Mouse (Mus musculus): ENCODE data around the gene Dusp28. TPM values are rescaled to one million over a fixed set of nuclear protein-coding genes. Genes with fewer than 3 reads are reported as not detected.

Gene Dusp28
- polyA plus RNA-seq, 1 experiment: 45.5 TPM

- no peak for DNase-seq (ENCODE audit: extremely low spot score in 1 of 2, low spot score in 1 of 2)
These were observed 1.0 kb downstream of the Dusp28 start for GRCm38 (mm10) chr1:92907632-92908360.

- DNase-seq (ENCODE audit: extremely low spot score in 1 of 2, low spot score in 1 of 2): no peak
These were observed 1.9 kb downstream of the Dusp28 start for GRCm38 (mm10) chr1:92908664-92909063.

GRCm38 (mm10) chr1:92909068-92909467 lies 2.3 kb downstream of the Dusp28 start:
- DNase-seq (ENCODE audit: extremely low spot score in 1 of 2, low spot score in 1 of 2): no peak

- peak in 1 of 2 experiments; percentile 78 for DNase-seq (ENCODE audit: extremely low spot score in 1 of 2, low spot score in 1 of 2)
These were observed 3.6 kb downstream of the Dusp28 start, which contains the start of gene Rnpepl1 for GRCm38 (mm10) chr1:92910239-92910885. Rnpepl1 (plus strand) TSS chr1:92910783.

- DNase-seq (ENCODE audit: extremely low spot score in 1 of 2, low spot score in 1 of 2): peak in 1 of 2 experiments; percentile 72
These were observed 4.3 kb downstream of the Dusp28 start for GRCm38 (mm10) chr1:92910925-92911720.

GRCm38 (mm10) chr1:92911721-92912138 lies 4.9 kb downstream of the Dusp28 start:
- DNase-seq (ENCODE audit: extremely low spot score in 1 of 2, low spot score in 1 of 2): peak in 1 of 2 experiments; percentile 13

- no peak for DNase-seq (ENCODE audit: extremely low spot score in 1 of 2, low spot score in 1 of 2)
These were observed 5.5 kb downstream of the Dusp28 start for GRCm38 (mm10) chr1:92912286-92912685.

- DNase-seq (ENCODE audit: extremely low spot score in 1 of 2, low spot score in 1 of 2): no peak
These were observed 7.5 kb downstream of the Dusp28 start for GRCm38 (mm10) chr1:92914239-92914638.

GRCm38 (mm10) chr1:92914993-92915392 lies 8.2 kb downstream of the Dusp28 start:
- DNase-seq (ENCODE audit: extremely low spot score in 1 of 2, low spot score in 1 of 2): no peak

GRCm38 (mm10) chr1:92916725-92917124 lies 9.9 kb downstream of the Dusp28 start:
- DNase-seq (ENCODE audit: extremely low spot score in 1 of 2, low spot score in 1 of 2): no peak

GRCm38 (mm10) chr1:92919151-92919550 lies 12.4 kb downstream of the Dusp28 start:
- no peak for DNase-seq (ENCODE audit: extremely low spot score in 1 of 2, low spot score in 1 of 2)

- no peak for DNase-seq (ENCODE audit: extremely low spot score in 1 of 2, low spot score in 1 of 2)
These were observed 13.0 kb downstream of the Dusp28 start for GRCm38 (mm10) chr1:92919775-92920174.

- DNase-seq (ENCODE audit: extremely low spot score in 1 of 2, low spot score in 1 of 2): no peak
These were observed 13.9 kb downstream of the Dusp28 start for GRCm38 (mm10) chr1:92920474-92921200.

- DNase-seq (ENCODE audit: extremely low spot score in 1 of 2, low spot score in 1 of 2): no peak
These were observed 14.7 kb downstream of the Dusp28 start for GRCm38 (mm10) chr1:92921496-92921895.

GRCm38 (mm10) chr1:92930171-92930706 lies 23.5 kb downstream of the Dusp28 start:
- DNase-seq (ENCODE audit: extremely low spot score in 1 of 2, low spot score in 1 of 2): no peak

- no peak for DNase-seq (ENCODE audit: extremely low spot score in 1 of 2, low spot score in 1 of 2)
These were observed 26.8 kb downstream of the Dusp28 start for GRCm38 (mm10) chr1:92933611-92934010.

GRCm38 (mm10) chr1:92934182-92934827 lies 27.5 kb downstream of the Dusp28 start, which contains the start of gene Capn10:
Capn10 (plus strand) TSS chr1:92934376.
- peak; percentile 96 to 97 for DNase-seq (ENCODE audit: extremely low spot score in 1 of 2, low spot score in 1 of 2)

GRCm38 (mm10) chr1:92935054-92935962 lies 28.5 kb downstream of the Dusp28 start:
- no peak for DNase-seq (ENCODE audit: extremely low spot score in 1 of 2, low spot score in 1 of 2)

GRCm38 (mm10) chr1:92935977-92936376 lies 29.2 kb downstream of the Dusp28 start:
- DNase-seq (ENCODE audit: extremely low spot score in 1 of 2, low spot score in 1 of 2): no peak

Data from frontal cortex, adult 2 months (tissue).